Mouse (Mus musculus): ENCODE data around the gene Nccrp1.

- no peak for TF ChIP-seq GATA1 (IDR thresholded peaks at IDR 0.05; ENCODE audit: borderline replicate concordance, low read length)
- TF ChIP-seq FLI1 (IDR thresholded peaks at IDR 0.05; ENCODE audit: low read length): no peak
Measured at GRCm38 (mm10) chr7:28583570-28584344, 36.7 kb upstream of the Nccrp1 start.

Data from megakaryocyte, embryonic 14.5 days (primary cell).